Mouse (Mus musculus) gonadal fat pad, adult 2 months (tissue): ENCODE data around the gene Myrf. TPM values are rescaled to one million over a fixed set of nuclear protein-coding genes. Genes with fewer than 3 reads are reported as not detected.

ENCODE experiments used
- DNase-seq: peaks from one replicate; pipeline ENCODE4 v3.0.0-alpha.2; 2012; ENCODE audit warnings: low read depth
- polyA plus RNA-seq: library from polyadenylated mRNA; depleted of rRNA; stranded (reverse); fragments of >200 nt; gene quantifications from 2 replicates; pipeline ENCODE4 v1.2.3, GENCODE M21; 2012

The Myrf gene
- polyA plus RNA-seq, 1 experiment: 7.3 TPM

- DNase-seq: no peak
These were observed 35.5 kb downstream of the Myrf start for GRCm38 (mm10) chr19:10205051-10205450.

- no peak for DNase-seq
These were observed 35.9 kb downstream of the Myrf start for GRCm38 (mm10) chr19:10204616-10205001.

- no peak for DNase-seq
These were observed 36.5 kb downstream of the Myrf start, which contains the start of the genes Tmem258 and Fen1 for GRCm38 (mm10) chr19:10203848-10204615. Gene Tmem258, plus strand, starts transcription at chr19:10204014. Gene Fen1, minus strand, starts transcription at chr19:10204169.

- DNase-seq: no peak
These were observed 37.3 kb downstream of the Myrf start for GRCm38 (mm10) chr19:10203146-10203847.

GRCm38 (mm10) chr19:10198723-10199122 is 41.8 kb downstream of the Myrf start:
- DNase-seq: no peak

GRCm38 (mm10) chr19:10198286-10198685 is 42.3 kb downstream of the Myrf start:
- DNase-seq: no peak

GRCm38 (mm10) chr19:10197130-10197529 is 43.4 kb downstream of the Myrf start:
- DNase-seq: no peak

GRCm38 (mm10) chr19:10195252-10195651 is 45.3 kb downstream of the Myrf start:
- no peak for DNase-seq

- DNase-seq: no peak
These were observed 46.2 kb downstream of the Myrf start for GRCm38 (mm10) chr19:10194337-10194736.

- DNase-seq: no peak
These were observed 49.2 kb downstream of the Myrf start for GRCm38 (mm10) chr19:10191326-10191725.

- no peak for DNase-seq
These were observed 49.8 kb downstream of the Myrf start for GRCm38 (mm10) chr19:10190796-10191195.

GRCm38 (mm10) chr19:10189940-10190339 is 50.6 kb downstream of the Myrf start:
- DNase-seq: no peak

GRCm38 (mm10) chr19:10189022-10189421 is 51.5 kb downstream of the Myrf start:
- no peak for DNase-seq

GRCm38 (mm10) chr19:10188281-10188811 is 52.2 kb downstream of the Myrf start:
- no peak for DNase-seq

GRCm38 (mm10) chr19:10186569-10186968 is 54.0 kb downstream of the Myrf start:
- DNase-seq: no peak

GRCm38 (mm10) chr19:10185876-10186275 is 54.7 kb downstream of the Myrf start:
- no peak for DNase-seq

- no peak for DNase-seq
These were observed 56.5 kb downstream of the Myrf start for GRCm38 (mm10) chr19:10184096-10184495.

- DNase-seq: no peak
These were observed 57.1 kb downstream of the Myrf start for GRCm38 (mm10) chr19:10183299-10183983.

- DNase-seq: no peak
These were observed 57.8 kb downstream of the Myrf start, which contains the start of gene Fads1 for GRCm38 (mm10) chr19:10182670-10183298. Gene Fads1, plus strand, starts transcription at chr19:10182888.

- DNase-seq: no peak
These were observed 58.4 kb downstream of the Myrf start for GRCm38 (mm10) chr19:10182142-10182541.

- DNase-seq: no peak
These were observed 59.3 kb downstream of the Myrf start for GRCm38 (mm10) chr19:10181225-10181624.

- no peak for DNase-seq
These were observed 63.6 kb downstream of the Myrf start for GRCm38 (mm10) chr19:10176941-10177372.
